Mouse (Mus musculus) forebrain, embryonic 14.5 days (tissue): ENCODE measurements around the gene Gm20918. TPM values are rescaled to one million over a fixed set of nuclear protein-coding genes. Genes with fewer than 3 reads are reported as not detected.
"Not testable (repeated sequence)": the region's sequence is repeated elsewhere in the genome, so short reads cannot be mapped to it uniquely, and the experiment has no call there.

Source experiments
- ATAC-seq: fragments of 200-750 bp; cut with Nextera tagmentation; 2 replicates; pipeline ENCODE4 v1.8.0; 2017; ENCODE audit warnings: mild to moderate bottlenecking, moderate library complexity
- DNase-seq: peaks from one replicate; pipeline ENCODE4 v3.0.0-alpha.2; 2015; ENCODE audit warnings: low spot score
- H3K27ac ChIP-seq: fragments of 300-500 bp; sonication (generic); 2 replicates; pipeline ENCODE4 v1.5.1; 2014; ENCODE audit warnings: low read depth, mild to moderate bottlenecking, control low read depth, low read length, moderate library complexity
- H3K27me3 ChIP-seq: fragments of 300-500 bp; sonication (generic); replicated peaks from 2 replicates; pipeline ENCODE4 v1.6.1; 2014; ENCODE audit warnings: low read length, control low read depth, mixed read lengths; ENCODE audit not compliant: control insufficient read depth, insufficient read depth
- H3K36me3 ChIP-seq: fragments of 300-500 bp; sonication (generic); 2 replicates; pipeline ENCODE4 v1.6.1; 2014; ENCODE audit warnings: low read length, control low read depth; ENCODE audit not compliant: control insufficient read depth, insufficient read depth
- H3K4me1 ChIP-seq: fragments of 300-500 bp; sonication (generic); 2 replicates; pipeline ENCODE4 v1.6.1; 2014; ENCODE audit warnings: antibody characterized with exemption, low read length, control low read depth; ENCODE audit not compliant: control insufficient read depth, insufficient read depth
- H3K4me2 ChIP-seq: fragments of 300-500 bp; sonication (generic); 2 replicates; pipeline ENCODE4 v1.6.1; 2014; ENCODE audit warnings: mild to moderate bottlenecking, control low read depth, low read length
- H3K4me3 ChIP-seq: fragments of 300-500 bp; sonication (generic); 2 replicates; pipeline ENCODE4 v1.5.1; 2014; ENCODE audit warnings: low read depth, low read length, control low read depth
- H3K9ac ChIP-seq: fragments of 300-500 bp; sonication (generic); 2 replicates; pipeline ENCODE4 v1.6.1; 2014; ENCODE audit warnings: mild to moderate bottlenecking, low read length, control low read depth, moderate library complexity
- H3K9me3 ChIP-seq: fragments of 300-500 bp; sonication (generic); replicated peaks from 2 replicates; pipeline ENCODE4 v1.6.1; 2016; ENCODE audit warnings: low read length, control low read depth, mixed read lengths; ENCODE audit not compliant: control insufficient read depth
- polyA plus RNA-seq: library from polyadenylated mRNA; unstranded; fragments of >200 nt; fragmentation: Nextera tagmentation; extraction: Ambion mirVana; gene quantifications from 2 replicates; pipeline ENCODE4 v1.2.1, GENCODE M21; 2014

Gm20918 gene
- polyA plus RNA-seq, result not detected in 2 replicates

DNA sequence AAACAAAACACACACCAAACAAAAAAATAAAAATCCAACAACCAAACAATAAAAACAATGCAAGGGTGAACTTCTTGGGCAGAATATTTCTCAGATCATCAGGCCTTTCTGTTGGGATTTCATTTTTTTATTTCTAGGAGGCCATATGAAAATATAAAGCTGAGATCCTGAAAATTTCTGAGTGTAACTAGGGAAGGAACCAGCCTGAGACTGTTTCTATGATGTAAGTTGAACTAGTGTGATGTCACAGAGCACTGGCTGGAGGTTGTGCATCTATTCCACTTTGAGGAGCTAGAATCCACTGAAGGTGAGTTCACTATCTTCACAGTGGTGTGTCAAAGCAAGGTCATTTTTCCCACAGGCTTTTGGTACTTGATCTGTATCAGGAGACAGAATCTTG, at the start of gene Gm20918:
Gene Gm20918 (plus strand): TSS at position 301 of the 400 bp plus-strand sequence.
- not testable (repeated sequence) for ATAC-seq, H3K4me3 ChIP-seq, H3K36me3 ChIP-seq, DNase-seq, H3K9ac ChIP-seq, H3K27ac ChIP-seq, H3K9me3 ChIP-seq, H3K4me2 ChIP-seq, H3K4me1 ChIP-seq, H3K27me3 ChIP-seq

Other genes starting within 250 kb of the Gm20918 start
- not detected in 2 replicates for gene Gm21820, start 205.5 kb downstream of the Gm20918 start, polyA plus RNA-seq